Mouse (Mus musculus) cerebellum, adult 2 months (tissue): ENCODE data around the gene Cdh23. TPM values are rescaled to one million over a fixed set of nuclear protein-coding genes. Genes with fewer than 3 reads are reported as not detected.

Experiments used
- DNase-seq, 2 experiments: peaks; one replicate each; pipeline ENCODE4 v3.0.0; 2021
- H3K27ac ChIP-seq: fragments of 200-500 bp; 2 replicates; pipeline ENCODE4 v1.5.1; 2012; ENCODE audit warnings: low read length, control low read depth, inconsistent platforms; ENCODE audit not compliant: insufficient read depth
- H3K27me3 ChIP-seq: fragments of 200-500 bp; 2 replicates; pipeline ENCODE4 v1.6.1; 2012; ENCODE audit warnings: inconsistent platforms, mild to moderate bottlenecking, low read length, moderate library complexity; ENCODE audit not compliant: control insufficient read depth, insufficient read depth
- H3K4me1 ChIP-seq: fragments of 200-500 bp; 2 replicates; pipeline ENCODE4 v1.6.1; 2011; ENCODE audit warnings: low read length; ENCODE audit not compliant: control insufficient read depth, insufficient read depth
- H3K4me3 ChIP-seq: fragments of 200-500 bp; replicated peaks from 2 replicates; pipeline ENCODE3; 2011; ENCODE audit warnings: mild to moderate bottlenecking, low read depth, low read length, control low read depth; ENCODE audit not compliant: insufficient read depth
- CTCF ChIP-seq: fragments of 200-500 bp; IDR thresholded peaks from 2 replicates; pipeline ENCODE4 v1.5.1; 2011; ENCODE audit warnings: low read depth, mild to moderate bottlenecking, control low read depth, low read length, moderate library complexity, borderline replicate concordance; ENCODE audit not compliant: insufficient read depth
- POLR2A ChIP-seq: fragments of 200-500 bp; IDR thresholded peaks from 2 replicates; pipeline ENCODE4 v1.6.1; 2011; ENCODE audit warnings: low read length, control low read depth, borderline replicate concordance; ENCODE audit not compliant: insufficient read depth
- WGBS: fragments of 180-500 bp; shearing (Covaris S2); methylation state at CpG from one replicate; pipeline ENCODE4 v1.1.7; 2018; 5-methylcytosine and 5-hydroxymethylcytosine counted together
- polyA plus RNA-seq: library from polyadenylated mRNA; depleted of rRNA; stranded (reverse); fragments of >200 nt; gene quantifications from 2 replicates; pipeline ENCODE4 v1.2.3, GENCODE M21; 2012

The Cdh23 gene
- polyA plus RNA-seq, 1 experiment: 2.7 TPM

GRCm38 (mm10) chr10:60527949-60528348, 168.3 kb downstream of the Cdh23 start:
- DNase-seq: no peak
- H3K27ac ChIP-seq: no peak overlapping the region
- H3K4me3 ChIP-seq: no peak overlapping the region
- no peak for TF ChIP-seq CTCF
- no peak for TF ChIP-seq POLR2A
- H3K27me3 ChIP-seq: no peaks in the 10 kb centered on the region
- H3K4me1 ChIP-seq: peaks cover 18% of the 10 kb centered on the region
- WGBS: 82% methylated on average over 7 of the region's 7 CpGs

- peak; percentile 40 to 69 for DNase-seq
- TF ChIP-seq CTCF: no peak
- no peak for TF ChIP-seq POLR2A
- no peak overlapping the region for H3K27ac ChIP-seq
- H3K4me1 ChIP-seq: peaks cover 18% of the 10 kb centered on the region
- H3K4me3 ChIP-seq: no peak overlapping the region
- H3K27me3 ChIP-seq: no peaks in the 10 kb centered on the region
- WGBS: 15% methylated on average over 8 of the region's 8 CpGs
These were observed 171.2 kb downstream of the Cdh23 start for GRCm38 (mm10) chr10:60525081-60525480.

DNA sequence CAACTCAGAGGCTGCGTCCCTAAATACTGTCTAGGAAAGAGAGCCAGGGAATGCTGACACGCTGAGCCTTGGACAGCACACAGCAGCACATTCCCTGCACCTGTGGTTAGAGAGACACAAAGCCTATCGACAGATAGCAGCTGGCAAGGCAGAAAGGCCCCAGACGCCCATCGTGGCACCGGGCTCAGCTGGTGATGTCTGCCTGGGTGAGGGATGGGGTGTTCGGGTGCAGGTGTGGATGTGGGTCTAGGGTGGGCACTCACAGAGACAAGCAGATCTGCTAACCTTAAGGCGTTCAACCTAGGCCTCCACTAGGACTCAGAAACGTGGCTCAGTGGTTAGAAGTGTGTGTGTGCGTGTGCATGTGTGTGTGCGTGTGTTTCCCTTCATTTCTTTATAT, 180.0 kb downstream of the Cdh23 start:
- Histone ChIP-seq H3K27ac (no peak overlapping the region), H3K27me3 (no peaks in the 10 kb centered on the region), H3K4me3 (no peak overlapping the region), H3K4me1 (no peaks in the 10 kb centered on the region)
- 57% methylated on average over 11 of the region's 11 CpGs for WGBS
- DNase-seq: no peak
- no peak for TF ChIP-seq CTCF
- TF ChIP-seq POLR2A: no peak

- no peak for TF ChIP-seq POLR2A
- no peak for TF ChIP-seq CTCF
- Histone ChIP-seq H3K4me1 (no peaks in the 10 kb centered on the region), H3K27me3 (no peaks in the 10 kb centered on the region), H3K27ac (no peak overlapping the region), H3K4me3 (no peak overlapping the region)
- no peak for DNase-seq
- WGBS: 46% methylated on average over 4 of the region's 4 CpGs
These were observed 197.8 kb downstream of the Cdh23 start for GRCm38 (mm10) chr10:60498538-60498937.

DNA sequence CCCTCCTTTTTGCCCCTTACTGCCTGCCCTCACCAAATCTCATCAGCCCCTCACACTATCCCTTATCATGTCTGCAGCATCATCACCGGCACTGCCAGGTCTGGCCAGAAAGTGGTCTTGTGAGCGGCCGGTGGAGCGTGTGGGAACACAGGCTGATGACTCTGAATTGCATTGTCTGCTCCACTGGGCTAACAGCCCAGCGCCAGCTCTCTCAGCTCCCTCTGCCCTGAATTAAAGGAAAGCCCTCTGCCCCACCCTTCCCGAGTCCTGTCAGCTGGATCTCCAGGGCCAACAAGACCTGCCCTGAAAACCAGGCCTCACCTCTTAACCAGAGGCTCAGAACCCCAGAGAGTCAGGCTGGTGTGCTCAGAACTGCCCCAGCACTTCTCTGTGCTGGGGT, 201.2 kb downstream of the Cdh23 start:
- Histone ChIP-seq H3K27me3 (no peaks in the 10 kb centered on the region), H3K27ac (no peak overlapping the region), H3K4me3 (no peak overlapping the region), H3K4me1 (peaks cover 4% of the 10 kb centered on the region; the same call in 1 of the 2 replicates)
- TF ChIP-seq CTCF: no peak
- TF ChIP-seq POLR2A: no peak
- DNase-seq: no peak
- WGBS: 46% methylated on average over 6 of the region's 6 CpGs

GRCm38 (mm10) chr10:60491538-60491937, 204.8 kb downstream of the Cdh23 start:
- no peak overlapping the region for H3K27ac ChIP-seq
- peaks cover 4% of the 10 kb centered on the region; the same call in 1 of the 2 replicates for H3K4me1 ChIP-seq
- peak in 1 of 2 experiments; percentile 32 for DNase-seq
- H3K27me3 ChIP-seq: no peaks in the 10 kb centered on the region
- WGBS: 23% methylated on average over 2 of the region's 2 CpGs
- no peak for TF ChIP-seq POLR2A
- TF ChIP-seq CTCF: no peak
- no peak overlapping the region for H3K4me3 ChIP-seq

- Histone ChIP-seq H3K27ac (no peak overlapping the region), H3K27me3 (no peaks in the 10 kb centered on the region; the same call in 1 of the 2 replicates), H3K4me3 (no peak overlapping the region), H3K4me1 (no peaks in the 10 kb centered on the region)
- 90% methylated on average over 6 of the region's 6 CpGs for WGBS
- no peak for TF ChIP-seq CTCF
- TF ChIP-seq POLR2A: no peak
- DNase-seq: no peak
These were observed 214.9 kb downstream of the Cdh23 start for GRCm38 (mm10) chr10:60481381-60481780.

- H3K4me1 ChIP-seq: no peaks in the 10 kb centered on the region
- WGBS: 77% methylated on average over 5 of the region's 5 CpGs
- no peak overlapping the region for H3K27ac ChIP-seq
- H3K27me3 ChIP-seq: no peaks in the 10 kb centered on the region; the same call in 1 of the 2 replicates
- TF ChIP-seq POLR2A: no peak
- TF ChIP-seq CTCF: no peak
- H3K4me3 ChIP-seq: no peak overlapping the region
- no peak for DNase-seq
These were observed 221.7 kb downstream of the Cdh23 start for GRCm38 (mm10) chr10:60474549-60474948.

DNA sequence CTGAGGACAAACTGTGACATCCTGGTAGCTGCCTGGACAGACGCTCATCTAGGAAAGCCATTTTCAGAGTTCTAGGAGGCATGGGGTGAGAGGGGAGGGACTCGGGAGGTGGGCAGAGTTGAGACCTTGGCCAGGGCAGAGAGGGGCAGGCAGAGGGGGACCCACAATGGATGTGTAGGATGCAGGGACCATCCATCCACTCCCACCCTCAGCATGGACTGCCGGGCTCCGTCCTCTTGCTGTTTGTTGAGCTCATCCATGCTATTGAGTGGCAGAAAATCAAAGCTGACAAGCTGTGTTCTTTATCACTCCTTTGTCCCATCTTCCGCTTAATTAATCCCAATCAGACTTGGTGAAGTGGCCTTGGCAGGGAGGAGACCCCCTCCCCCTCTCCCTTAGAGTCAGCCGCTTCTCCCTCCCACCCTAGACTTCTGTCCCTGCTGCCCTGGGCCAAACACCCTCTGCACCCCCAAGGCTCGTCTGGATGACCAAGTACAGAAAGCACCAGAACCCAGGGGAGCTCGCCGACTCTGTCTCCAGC, 222.4 kb downstream of the Cdh23 start:
- TF ChIP-seq CTCF (no peak), POLR2A (no peak)
- no peak for DNase-seq
- 19% methylated on average over 9 of the region's 9 CpGs for WGBS
- Histone ChIP-seq H3K27me3 (no peaks in the 10 kb centered on the region; the same call in 1 of the 2 replicates), H3K4me3 (no peak overlapping the region), H3K27ac (no peak overlapping the region), H3K4me1 (no peaks in the 10 kb centered on the region)
